Mouse (Mus musculus) frontal cortex, postnatal 25 days (tissue): ENCODE measurements around the gene Gm13040.
"Not testable (repeated sequence)": the region's sequence is repeated elsewhere in the genome, so short reads cannot be mapped to it uniquely, and the experiment has no call there.

ENCODE experiments used
- DNase-seq, 2 experiments: peaks; one replicate each; pipeline ENCODE4 v3.0.0; 2022; ENCODE audit warnings: low spot score in 2 of 2

The Gm13040 gene

DNA sequence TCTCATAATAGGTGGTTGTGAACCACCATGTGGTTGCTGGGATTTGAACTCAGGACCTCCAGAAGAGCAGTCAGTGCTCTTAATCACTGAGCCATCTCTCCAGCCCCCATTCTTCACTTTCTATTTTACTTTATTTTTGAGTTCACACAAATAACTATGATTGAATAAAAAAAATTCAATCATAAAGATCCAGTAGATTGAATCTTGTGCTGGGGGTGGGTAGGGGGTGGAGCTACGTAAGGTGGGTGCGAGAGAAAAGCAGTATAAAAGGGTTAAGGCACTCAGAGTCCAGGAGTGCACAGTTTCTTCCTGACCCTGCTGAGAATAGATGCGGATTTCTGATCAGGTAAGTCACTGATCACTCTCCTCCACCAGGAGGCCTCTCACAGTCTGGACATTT lies at the start of gene Gm13040:
Gene Gm13040, plus strand, starts transcription at position 301 of the 400 bp plus-strand sequence.
- DNase-seq: not testable (repeated sequence)

- DNase-seq: no peak
Observed at GRCm38 (mm10) chr4:143511043-143511442, 24.7 kb upstream of the Gm13040 start, which contains the start of gene Gm13043. Gene Gm13043, plus strand, starts transcription at chr4:143511343.

DNA sequence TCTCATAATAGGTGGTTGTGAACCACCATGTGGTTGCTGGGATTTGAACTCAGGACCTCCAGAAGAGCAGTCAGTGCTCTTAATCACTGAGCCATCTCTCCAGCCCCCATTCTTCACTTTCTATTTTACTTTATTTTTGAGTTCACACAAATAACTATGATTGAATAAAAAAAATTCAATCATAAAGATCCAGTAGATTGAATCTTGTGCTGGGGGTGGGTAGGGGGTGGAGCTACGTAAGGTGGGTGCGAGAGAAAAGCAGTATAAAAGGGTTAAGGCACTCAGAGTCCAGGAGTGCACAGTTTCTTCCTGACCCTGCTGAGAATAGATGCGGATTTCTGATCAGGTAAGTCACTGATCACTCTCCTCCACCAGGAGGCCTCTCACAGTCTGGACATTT lies 15.6 kb downstream of the Gm13040 start, which contains the start of the genes BC080695 and Gm13057:
Gene BC080695, plus strand, starts transcription at position 301 of the 400 bp plus-strand sequence.
Gene Gm13057, plus strand, starts transcription at position 310 of the 400 bp plus-strand sequence.
- not testable (repeated sequence) for DNase-seq
